Mouse (Mus musculus) forebrain, postnatal 0 days (tissue): ENCODE measurements around the gene Abcf3. TPM values are rescaled to one million over a fixed set of nuclear protein-coding genes. Genes with fewer than 3 reads are reported as not detected.

Source experiments
- ATAC-seq: fragments of 200-750 bp; cut with Nextera tagmentation; 2 replicates; pipeline ENCODE4 v1.8.0; 2017; ENCODE audit warnings: mild to moderate bottlenecking, moderate library complexity
- DNase-seq: peaks from one replicate; pipeline ENCODE4 v3.0.0-alpha.2; 2015
- H3K27ac ChIP-seq: fragments of 300-500 bp; sonication (generic); 2 replicates; pipeline ENCODE4 v1.5.1; 2014; ENCODE audit warnings: low read depth, mild to moderate bottlenecking, antibody characterized with exemption, low read length, moderate library complexity, mixed read lengths
- H3K27me3 ChIP-seq: fragments of 300-500 bp; sonication (generic); 2 replicates; pipeline ENCODE4 v1.6.1; 2014; ENCODE audit warnings: mild to moderate bottlenecking, low read length, mixed read lengths; ENCODE audit not compliant: insufficient read depth
- H3K36me3 ChIP-seq: fragments of 300-500 bp; sonication (generic); 2 replicates; pipeline ENCODE4 v1.6.1; 2014; ENCODE audit warnings: mild to moderate bottlenecking, moderate library complexity; ENCODE audit not compliant: insufficient read depth
- H3K4me1 ChIP-seq: fragments of 300-500 bp; sonication (generic); 2 replicates; pipeline ENCODE4 v1.6.1; 2014; ENCODE audit warnings: antibody characterized with exemption; ENCODE audit not compliant: insufficient read depth
- H3K4me2 ChIP-seq: fragments of 300-500 bp; sonication (generic); 2 replicates; pipeline ENCODE4 v1.6.1; 2014; ENCODE audit warnings: low read depth, mild to moderate bottlenecking, moderate library complexity
- H3K4me3 ChIP-seq: fragments of 300-500 bp; sonication (generic); 2 replicates; pipeline ENCODE4 v1.5.1; 2014; ENCODE audit warnings: low read depth, low read length, mixed read lengths
- H3K9ac ChIP-seq: fragments of 300-500 bp; sonication (generic); 2 replicates; pipeline ENCODE4 v1.6.1; 2014; ENCODE audit warnings: mild to moderate bottlenecking
- H3K9me3 ChIP-seq: fragments of 300-500 bp; sonication (generic); 2 replicates; pipeline ENCODE4 v1.6.1; 2016; ENCODE audit warnings: low read length
- CTCF ChIP-seq: sonication (generic); IDR thresholded peaks from 2 replicates; pipeline ENCODE4 v1.5.1; 2016; ENCODE audit warnings: antibody characterized with exemption, control low read depth, low read depth
- WGBS: fragments of 180-500 bp; shearing (Covaris S2); extraction: QIAGEN DNeasy Blood & Tissue Kit; methylation state at CpG from one replicate; pipeline ENCODE4 v1.1.7; 2014; 5-methylcytosine and 5-hydroxymethylcytosine counted together
- polyA plus RNA-seq: library from polyadenylated mRNA; unstranded; fragments of >200 nt; fragmentation: Nextera tagmentation; extraction: Ambion mirVana; gene quantifications from 2 replicates; pipeline ENCODE4 v1.2.1, GENCODE M21; 2015
- total RNA-seq: library from RNA; depleted of rRNA; stranded (reverse); fragments of >200 nt; gene quantifications from 2 replicates; pipeline ENCODE4 v1.2.3, GENCODE M21; 2014

Gene Abcf3
- total and polyA plus RNA-seq, 2 experiments from 2014 or later = 58.0 to 72.7 TPM

GRCm38 (mm10) chr16:20540438-20540837 is 7.9 kb upstream of the Abcf3 start:
- Histone ChIP-seq H3K36me3 (peaks cover 67% of the 10 kb centered on the region), H3K9ac (no peak overlapping the region), H3K4me2 (no peak overlapping the region), H3K27ac (no peak overlapping the region), H3K9me3 (no peaks in the 10 kb centered on the region), H3K4me3 (no peak overlapping the region), H3K4me1 (peaks cover 19% of the 10 kb centered on the region), H3K27me3 (no peaks in the 10 kb centered on the region)
- 88% methylated on average over 4 of the region's 4 CpGs for WGBS
- ATAC-seq (no peak), DNase-seq (no peak)
- no peak for TF ChIP-seq CTCF

GRCm38 (mm10) chr16:20545696-20546095 is 2.7 kb upstream of the Abcf3 start:
- DNase-seq = no peak
- peaks cover 3% of the 10 kb centered on the region; the same call in 1 of the 2 replicates for H3K4me1 ChIP-seq
- WGBS = 88% methylated on average over 10 of the region's 10 CpGs
- peaks cover 53% of the 10 kb centered on the region for H3K36me3 ChIP-seq
- no peak for ATAC-seq
- no peak overlapping the region for H3K4me3 ChIP-seq
- H3K9ac ChIP-seq = no peak overlapping the region
- H3K27ac ChIP-seq = no peak overlapping the region
- H3K27me3 ChIP-seq = no peaks in the 10 kb centered on the region
- no peak overlapping the region for H3K4me2 ChIP-seq
- no peak for TF ChIP-seq CTCF
- no peaks in the 10 kb centered on the region for H3K9me3 ChIP-seq

GRCm38 (mm10) chr16:20547423-20547822 is 954 bp upstream of the Abcf3 start:
- Histone ChIP-seq H3K4me3 (no peak overlapping the region), H3K4me1 (peaks cover 3% of the 10 kb centered on the region; the same call in 1 of the 2 replicates), H3K36me3 (peaks cover 52% of the 10 kb centered on the region), H3K9ac (no peak overlapping the region), H3K27ac (no peak overlapping the region), H3K27me3 (no peaks in the 10 kb centered on the region), H3K9me3 (no peaks in the 10 kb centered on the region), H3K4me2 (peak overlapping the region; percentile 91; the same call in 1 of the 2 replicates)
- no peak for ATAC-seq
- 53% methylated on average over 5 of the region's 5 CpGs for WGBS
- no peak for TF ChIP-seq CTCF
- DNase-seq = no peak

- no peak for DNase-seq
- Histone ChIP-seq H3K36me3 (peaks cover 54% of the 10 kb centered on the region), H3K4me3 (peak overlapping the region; percentile 92), H3K9me3 (no peaks in the 10 kb centered on the region), H3K27me3 (no peaks in the 10 kb centered on the region), H3K9ac (peak overlapping the region; percentile 73), H3K4me1 (peaks cover 3% of the 10 kb centered on the region; the same call in 1 of the 2 replicates), H3K27ac (no peak overlapping the region), H3K4me2 (peak overlapping the region; percentile 91)
- ATAC-seq = no peak
- 49% methylated on average over 9 of the region's 9 CpGs for WGBS
- TF ChIP-seq CTCF = no peak
These were observed 784 bp downstream of the Abcf3 start for GRCm38 (mm10) chr16:20549161-20549560.

- ATAC-seq (no peak), DNase-seq (no peak)
- Histone ChIP-seq H3K4me2 (no peak overlapping the region), H3K27me3 (no peaks in the 10 kb centered on the region), H3K36me3 (peaks cover 54% of the 10 kb centered on the region), H3K9ac (no peak overlapping the region), H3K27ac (no peak overlapping the region), H3K4me1 (peaks cover 3% of the 10 kb centered on the region; the same call in 1 of the 2 replicates), H3K4me3 (no peak overlapping the region), H3K9me3 (no peaks in the 10 kb centered on the region)
- TF ChIP-seq CTCF = no peak
- 95% methylated on average over 5 of the region's 5 CpGs for WGBS
These were observed 3.3 kb downstream of the Abcf3 start for GRCm38 (mm10) chr16:20551691-20552090.

DNA sequence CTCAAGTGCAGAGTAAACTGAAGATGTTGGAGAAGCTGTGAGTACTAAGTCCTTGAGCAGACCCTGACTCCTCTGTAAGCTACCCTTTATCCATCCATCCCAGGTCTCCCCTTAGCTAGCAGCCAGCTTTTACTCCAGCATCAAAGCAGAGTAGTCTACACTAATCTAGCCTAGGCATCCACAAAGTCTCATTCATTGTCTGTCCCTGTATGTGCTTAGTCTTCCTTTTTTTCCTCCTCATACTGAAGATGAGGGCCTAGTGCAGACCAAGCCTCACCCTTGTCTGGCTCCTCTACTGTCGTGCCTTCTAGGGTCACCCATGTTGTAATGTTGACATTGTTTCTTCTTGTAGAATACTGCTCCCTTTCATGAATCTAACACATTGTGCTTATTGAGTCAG is 4.2 kb downstream of the Abcf3 start:
- peaks cover 3% of the 10 kb centered on the region; the same call in 1 of the 2 replicates for H3K4me1 ChIP-seq
- no peak for DNase-seq

GRCm38 (mm10) chr16:20555000-20555399 is 6.6 kb downstream of the Abcf3 start:
- H3K27me3 ChIP-seq = no peaks in the 10 kb centered on the region
- DNase-seq (no peak), ATAC-seq (no peak)
- peaks cover 80% of the 10 kb centered on the region for H3K36me3 ChIP-seq
- WGBS = 90% methylated on average over 6 of the region's 6 CpGs
- H3K27ac ChIP-seq = no peak overlapping the region
- H3K4me2 ChIP-seq = no peak overlapping the region
- H3K9ac ChIP-seq = no peak overlapping the region
- no peak for TF ChIP-seq CTCF
- no peaks in the 10 kb centered on the region for H3K4me1 ChIP-seq
- H3K4me3 ChIP-seq = no peak overlapping the region
- H3K9me3 ChIP-seq = no peaks in the 10 kb centered on the region

More for the DNA sequence above, 4.2 kb downstream of the Abcf3 start:
- TF ChIP-seq CTCF = no peak
- H3K4me2 ChIP-seq = no peak overlapping the region
- WGBS = 92% methylated on average over 1 of the region's 1 CpGs
- no peak overlapping the region for H3K27ac ChIP-seq
- no peak overlapping the region for H3K9ac ChIP-seq
- no peak for ATAC-seq
- H3K27me3 ChIP-seq = no peaks in the 10 kb centered on the region
- no peak overlapping the region for H3K4me3 ChIP-seq
- H3K36me3 ChIP-seq = peaks cover 58% of the 10 kb centered on the region
- no peaks in the 10 kb centered on the region for H3K9me3 ChIP-seq

- Histone ChIP-seq H3K4me1 (no peaks in the 10 kb centered on the region), H3K36me3 (peaks cover 81% of the 10 kb centered on the region), H3K9me3 (no peaks in the 10 kb centered on the region), H3K4me2 (no peak overlapping the region), H3K4me3 (no peak overlapping the region), H3K9ac (no peak overlapping the region), H3K27ac (no peak overlapping the region), H3K27me3 (no peaks in the 10 kb centered on the region)
- no peak for TF ChIP-seq CTCF
- ATAC-seq (no peak), DNase-seq (no peak)
- WGBS = 89% methylated on average over 7 of the region's 7 CpGs
These were observed 9.0 kb downstream of the Abcf3 start for GRCm38 (mm10) chr16:20557381-20557780.
